Mouse (Mus musculus): ENCODE results near the gene Hddc3.

GRCm38 (mm10) chr7:80358039-80358438, 15.1 kb downstream of the Hddc3 start:
- no peak for TF ChIP-seq POLR2A (IDR thresholded peaks at IDR 0.05; ENCODE audit: control insufficient read depth, low read depth, low read length)
- TF ChIP-seq CTCF (IDR thresholded peaks at IDR 0.05; ENCODE audit: control insufficient read depth, insufficient read depth, insufficient replicate concordance, low read depth, low read length), result no peak
